Mouse (Mus musculus) B cell, adult 2 months (primary cell): ENCODE results near the gene Pla2g16.

Experiments used
- DNase-seq, 2 experiments: peaks; one replicate each; pipeline ENCODE4 v3.0.0; 2022

The Pla2g16 gene

GRCm38 (mm10) chr19:7616231-7616930 lies 59.1 kb downstream of the Pla2g16 start:
- no peak for DNase-seq

DNA sequence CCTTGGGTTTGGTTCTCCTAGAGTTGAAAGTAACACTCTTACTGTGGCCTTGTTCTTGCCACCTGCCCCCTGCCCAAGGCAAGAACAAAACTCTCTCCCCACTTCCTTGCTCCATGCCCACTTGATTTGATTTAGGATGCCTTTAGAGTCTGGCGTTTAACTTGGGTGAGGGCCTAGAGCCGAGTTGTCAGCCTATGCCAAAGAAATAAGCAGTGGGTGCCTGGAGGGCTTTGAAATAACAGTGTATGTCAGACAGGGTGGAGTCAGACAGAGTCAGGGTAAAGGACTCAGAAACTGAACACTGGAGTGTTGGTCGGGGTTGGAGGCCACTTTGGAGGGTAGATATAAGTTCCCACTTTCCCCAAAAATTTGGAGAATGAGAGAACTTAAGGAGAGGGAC lies 59.8 kb downstream of the Pla2g16 start:
- DNase-seq = no peak

GRCm38 (mm10) chr19:7617696-7618095 lies 60.4 kb downstream of the Pla2g16 start:
- DNase-seq = peak; percentile 53 to 58

GRCm38 (mm10) chr19:7633021-7633420 lies 75.8 kb downstream of the Pla2g16 start:
- DNase-seq = no peak

DNA sequence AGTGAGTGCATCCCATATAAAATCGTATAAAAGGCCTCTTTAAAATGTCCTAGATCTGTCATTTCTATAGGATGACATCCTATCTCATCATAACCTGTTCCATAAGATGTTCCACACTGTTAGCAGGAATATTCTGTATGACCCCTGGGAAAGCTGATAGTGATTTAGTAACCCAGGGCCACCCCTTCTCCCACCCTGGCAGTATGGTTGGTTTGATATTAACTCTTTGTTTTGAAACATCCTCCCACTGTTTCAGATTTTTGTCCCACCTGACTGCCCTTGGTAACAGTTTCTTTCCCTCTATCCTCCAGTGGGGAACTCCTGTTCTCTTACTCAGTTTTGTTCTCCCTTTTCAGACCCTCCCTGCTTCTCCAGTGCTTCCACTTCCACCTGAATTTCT lies 76.5 kb downstream of the Pla2g16 start:
- no peak for DNase-seq
